Mouse (Mus musculus) adrenal gland, adult 18-20 months (tissue): ENCODE measurements around the gene Nudt10. TPM values are rescaled to one million over a fixed set of nuclear protein-coding genes. Genes with fewer than 3 reads are reported as not detected.
"Not testable (repeated sequence)": the region's sequence is repeated elsewhere in the genome, so short reads cannot be mapped to it uniquely, and the experiment has no call there.

Experiments
- DNase-seq, 2 experiments: peaks; one replicate each; pipeline ENCODE4 v3.0.0; 2021 to 2022; ENCODE audit warnings: low spot score in 2 of 2
- long read RNA-seq, 2 experiments: library from polyadenylated mRNA; stranded (forward); transcript quantifications; one replicate each; pipeline ENCODE4 v2.0.0; 2021
- total RNA-seq, 2 experiments: library from RNA; stranded (reverse); gene quantifications; 1 replicate in 1 of 2; 2 replicates in 1 of 2; pipeline ENCODE4 v1.2.3; 2021

Nudt10 gene
- total RNA-seq: 1 to 10 TPM; 3.8 to 6.0 TPM
- long read RNA-seq, experiment 1, transcript Nudt10-201 (2 exons, 1,775 nt): major isoform, 5 of 5 reads
- long read RNA-seq, experiment 1, partial matches to known transcripts: 0 of 5 reads
- long read RNA-seq, experiment 1, other reads (novel, unspliced or antisense): 0 of 5 reads
- long read RNA-seq, experiment 2, transcript Nudt10-201 (2 exons, 1,775 nt): major isoform, 11 of 12 reads
- long read RNA-seq, experiment 2, partial matches to known transcripts: 1 of 12 reads
- long read RNA-seq, experiment 2, other reads (novel, unspliced or antisense): 0 of 12 reads

GRCm38 (mm10) chrX:6172823-6173640 lies at the start of gene Nudt10:
Gene Nudt10 (minus strand): TSS chrX:6173015.
- peak in 1 of 2 experiments; percentile 18 for DNase-seq

GRCm38 (mm10) chrX:6172136-6172822 lies 536 bp downstream of the Nudt10 start:
- DNase-seq: not testable (repeated sequence)

GRCm38 (mm10) chrX:6171718-6172117 lies 1.1 kb downstream of the Nudt10 start:
- DNase-seq: no peak

Other genes with a start within 250 kb of the Nudt10 start
- gene Nudt11, start 125.6 kb downstream of the Nudt10 start, total RNA-seq: 10 to 100 TPM in 1 of 2 experiments, 1 to 10 TPM in 1; 3.2 to 15.9 TPM
- gene AU022751, start 89.6 kb downstream of the Nudt10 start, total RNA-seq: under 1 TPM in 1 of 2 experiments, not detected in 1; 0.13 TPM
- under 1 TPM; 0.13 to 0.16 TPM for gene Bmp15, start 147.7 kb upstream of the Nudt10 start, total RNA-seq
- 10 to 100 TPM; 17.5 to 32.2 TPM for gene Shroom4, start 226.8 kb upstream of the Nudt10 start, total RNA-seq